Mouse (Mus musculus) intestine, embryonic 15.5 days (tissue): Measurements from ENCODE around the gene Uhrf1bp1. TPM values are rescaled to one million over a fixed set of nuclear protein-coding genes. Genes with fewer than 3 reads are reported as not detected.

ENCODE experiments used
- ATAC-seq: fragments of 200-750 bp; cut with Nextera tagmentation; 2 replicates; pipeline ENCODE4 v1.8.0; 2017; ENCODE audit warnings: moderate TSS enrichment, moderate library complexity
- H3K27ac ChIP-seq: fragments of 300-500 bp; sonication (generic); 2 replicates; pipeline ENCODE4 v1.5.1; 2015; ENCODE audit warnings: mild to moderate bottlenecking, inconsistent platforms
- H3K27me3 ChIP-seq: fragments of 300-500 bp; sonication (generic); replicated peaks from 2 replicates; pipeline ENCODE4 v1.6.1; 2015; ENCODE audit warnings: inconsistent platforms
- H3K36me3 ChIP-seq: fragments of 300-500 bp; sonication (generic); 2 replicates; pipeline ENCODE4 v1.6.1; 2015; ENCODE audit warnings: inconsistent platforms
- H3K4me1 ChIP-seq: fragments of 300-500 bp; sonication (generic); replicated peaks from 2 replicates; pipeline ENCODE4 v1.6.1; 2015; ENCODE audit warnings: inconsistent platforms
- H3K4me2 ChIP-seq: fragments of 300-500 bp; sonication (generic); replicated peaks from 2 replicates; pipeline ENCODE4 v1.6.1; 2015; ENCODE audit warnings: mild to moderate bottlenecking, inconsistent platforms
- H3K4me3 ChIP-seq: fragments of 300-500 bp; sonication (generic); replicated peaks from 2 replicates; pipeline ENCODE4 v1.5.1; 2015; ENCODE audit warnings: inconsistent platforms
- H3K9ac ChIP-seq: fragments of 300-500 bp; sonication (generic); 2 replicates; pipeline ENCODE4 v1.6.1; 2015; ENCODE audit warnings: inconsistent platforms
- H3K9me3 ChIP-seq: fragments of 300-500 bp; sonication (generic); 2 replicates; pipeline ENCODE4 v1.6.1; 2016; ENCODE audit warnings: inconsistent platforms
- WGBS: fragments of 180-500 bp; shearing (Covaris S2); methylation state at CpG from one replicate; pipeline ENCODE4 v1.1.7; 2015; 5-methylcytosine and 5-hydroxymethylcytosine counted together
- polyA plus RNA-seq: library from polyadenylated mRNA; unstranded; fragments of >200 nt; fragmentation: Nextera tagmentation; extraction: Ambion mirVana; gene quantifications from 2 replicates; pipeline ENCODE4 v1.2.1, GENCODE M21; 2015

Uhrf1bp1 gene
- polyA plus RNA-seq, 1 experiment from 2014 or later, result 3.9 TPM

GRCm38 (mm10) chr17:27856798-27857648 lies 782 bp downstream of the Uhrf1bp1 start:
- H3K27ac ChIP-seq, result peak overlapping the region; percentile 80
- peak; percentile 82 for ATAC-seq
- no peaks in the 10 kb centered on the region for H3K27me3 ChIP-seq
- H3K36me3 ChIP-seq, result peaks cover 11% of the 10 kb centered on the region; the same call in 1 of the 2 replicates
- H3K9ac ChIP-seq, result peak overlapping the region; percentile 81
- peak overlapping the region; percentile 92 for H3K4me3 ChIP-seq
- 2% methylated on average over 52 of the region's 52 CpGs for WGBS
- no peaks in the 10 kb centered on the region for H3K9me3 ChIP-seq
- H3K4me2 ChIP-seq, result peak overlapping the region; percentile 82
- peaks cover 13% of the 10 kb centered on the region for H3K4me1 ChIP-seq

GRCm38 (mm10) chr17:27857649-27858475 lies 1.6 kb downstream of the Uhrf1bp1 start:
- ATAC-seq, result no peak
- 38% methylated on average over 11 of the region's 11 CpGs for WGBS

DNA sequence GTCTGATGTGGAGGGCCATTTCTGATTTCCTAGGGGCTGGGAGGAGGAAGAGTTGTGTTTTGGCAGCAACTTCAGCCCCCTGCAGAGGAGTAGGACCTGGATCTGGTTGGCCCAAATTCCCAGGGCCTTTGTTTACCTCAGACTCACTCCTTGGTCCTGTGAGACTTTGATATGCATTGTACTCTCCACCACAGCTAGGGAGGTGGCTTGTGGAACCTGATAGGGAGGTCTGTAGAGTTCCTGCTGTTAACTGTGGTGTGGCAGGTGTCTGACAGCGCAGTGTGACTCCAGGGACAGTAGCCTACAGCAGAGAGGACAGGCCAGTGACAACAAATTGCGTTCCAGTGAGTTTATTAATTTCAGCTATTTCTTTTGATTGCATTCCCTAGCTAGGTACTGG lies 2.9 kb downstream of the Uhrf1bp1 start:
- Histone ChIP-seq H3K27ac (no peak overlapping the region), H3K4me2 (no peak overlapping the region), H3K27me3 (no peaks in the 10 kb centered on the region), H3K4me1 (peaks cover 13% of the 10 kb centered on the region), H3K36me3 (peaks cover under 1% of the 10 kb centered on the region; the same call in 1 of the 2 replicates), H3K9ac (no peak overlapping the region), H3K4me3 (no peak overlapping the region), H3K9me3 (no peaks in the 10 kb centered on the region)
- ATAC-seq, result no peak
- 63% methylated on average over 2 of the region's 2 CpGs for WGBS

More at GRCm38 (mm10) chr17:27857649-27858475, 1.6 kb downstream of the Uhrf1bp1 start:
- Histone ChIP-seq H3K27ac (no peak overlapping the region), H3K9ac (peak overlapping the region; percentile 81; the same call in 1 of the 2 replicates), H3K4me3 (peak overlapping the region; percentile 92), H3K9me3 (no peaks in the 10 kb centered on the region), H3K4me1 (peaks cover 13% of the 10 kb centered on the region), H3K4me2 (peak overlapping the region; percentile 82), H3K27me3 (no peaks in the 10 kb centered on the region), H3K36me3 (peaks cover 3% of the 10 kb centered on the region; the same call in 1 of the 2 replicates)

- H3K4me2 ChIP-seq, result no peak overlapping the region
- 64% methylated on average over 2 of the region's 2 CpGs for WGBS
- no peak overlapping the region for H3K4me3 ChIP-seq
- no peaks in the 10 kb centered on the region for H3K27me3 ChIP-seq
- H3K9ac ChIP-seq, result no peak overlapping the region
- no peaks in the 10 kb centered on the region for H3K36me3 ChIP-seq
- no peak for ATAC-seq
- no peak overlapping the region for H3K27ac ChIP-seq
- H3K4me1 ChIP-seq, result no peaks in the 10 kb centered on the region
- H3K9me3 ChIP-seq, result no peaks in the 10 kb centered on the region
Observed at GRCm38 (mm10) chr17:27865461-27865860, 9.2 kb downstream of the Uhrf1bp1 start.

DNA sequence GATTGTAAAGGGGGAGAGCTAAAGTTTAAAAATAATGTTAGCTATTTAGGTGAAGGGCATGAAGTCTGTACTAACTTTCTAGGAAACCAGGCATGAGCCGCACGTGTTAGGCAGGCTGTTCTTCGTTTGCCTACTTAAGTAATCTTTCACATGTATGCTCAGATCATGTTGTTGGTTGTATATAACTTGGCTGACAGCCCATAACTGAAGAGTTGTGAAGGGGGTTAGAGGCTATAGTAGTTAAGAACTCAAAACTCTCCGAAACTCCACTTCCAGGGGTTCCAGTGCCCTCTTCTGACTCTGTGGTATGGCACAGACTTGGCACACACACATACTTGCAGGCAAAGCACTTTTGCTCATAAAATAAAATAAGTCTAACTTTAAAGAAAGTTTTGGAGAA lies 10.5 kb downstream of the Uhrf1bp1 start:
- no peak for ATAC-seq
- no peak overlapping the region for H3K4me2 ChIP-seq
- H3K36me3 ChIP-seq, result no peaks in the 10 kb centered on the region
- H3K27ac ChIP-seq, result no peak overlapping the region
- H3K9me3 ChIP-seq, result no peaks in the 10 kb centered on the region
- H3K4me1 ChIP-seq, result no peaks in the 10 kb centered on the region
- WGBS, result 65% methylated on average over 4 of the region's 4 CpGs
- no peaks in the 10 kb centered on the region for H3K27me3 ChIP-seq
- H3K9ac ChIP-seq, result no peak overlapping the region
- no peak overlapping the region for H3K4me3 ChIP-seq

GRCm38 (mm10) chr17:27871851-27872250 lies 15.6 kb downstream of the Uhrf1bp1 start:
- no peak overlapping the region for H3K27ac ChIP-seq
- no peak for ATAC-seq
- no peaks in the 10 kb centered on the region for H3K36me3 ChIP-seq
- H3K9me3 ChIP-seq, result no peaks in the 10 kb centered on the region
- WGBS, result 90% methylated on average over 3 of the region's 3 CpGs
- peaks cover 3% of the 10 kb centered on the region; the same call in 1 of the 2 replicates for H3K4me1 ChIP-seq
- no peak overlapping the region for H3K9ac ChIP-seq
- H3K4me2 ChIP-seq, result no peak overlapping the region
- H3K27me3 ChIP-seq, result no peaks in the 10 kb centered on the region
- H3K4me3 ChIP-seq, result no peak overlapping the region

DNA sequence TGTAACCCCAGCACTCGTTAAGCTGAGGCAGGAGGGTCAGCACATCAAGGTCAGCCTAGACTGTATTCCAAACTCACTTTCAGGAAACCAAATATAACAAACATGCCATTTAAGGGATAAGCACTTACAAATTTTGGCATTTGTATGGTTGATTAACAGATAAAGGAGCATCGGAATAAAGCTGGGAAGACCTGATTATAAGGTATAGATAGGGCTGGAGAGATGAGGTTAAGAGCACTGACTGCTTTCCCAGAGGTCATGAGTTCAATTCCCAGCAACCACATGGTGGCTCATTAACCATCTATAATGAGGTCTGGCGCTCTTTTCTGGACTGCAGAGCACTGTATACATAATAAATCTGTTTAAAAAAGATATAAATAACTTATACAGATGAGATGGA lies 17.3 kb downstream of the Uhrf1bp1 start:
- no peaks in the 10 kb centered on the region for H3K9me3 ChIP-seq
- H3K4me1 ChIP-seq, result peaks cover 3% of the 10 kb centered on the region; the same call in 1 of the 2 replicates
- H3K9ac ChIP-seq, result no peak overlapping the region
- ATAC-seq, result no peak
- no peak overlapping the region for H3K4me3 ChIP-seq
- 46% methylated on average over 3 of the region's 3 CpGs for WGBS
- H3K4me2 ChIP-seq, result no peak overlapping the region
- no peak overlapping the region for H3K27ac ChIP-seq
- no peaks in the 10 kb centered on the region for H3K27me3 ChIP-seq
- H3K36me3 ChIP-seq, result no peaks in the 10 kb centered on the region

GRCm38 (mm10) chr17:27874510-27874909 lies 18.3 kb downstream of the Uhrf1bp1 start:
- no peak overlapping the region for H3K9ac ChIP-seq
- H3K27ac ChIP-seq, result 0 out of 2 replicates have a peak overlapping the region, but pooled peaks have one; percentile 32
- ATAC-seq, result peak; percentile 91
- peaks cover 3% of the 10 kb centered on the region; the same call in 1 of the 2 replicates for H3K4me1 ChIP-seq
- H3K4me2 ChIP-seq, result no peak overlapping the region
- no peaks in the 10 kb centered on the region for H3K9me3 ChIP-seq
- no peaks in the 10 kb centered on the region for H3K27me3 ChIP-seq
- H3K4me3 ChIP-seq, result no peak overlapping the region
- 57% methylated on average over 5 of the region's 5 CpGs for WGBS
- no peaks in the 10 kb centered on the region; the same call in 1 of the 2 replicates for H3K36me3 ChIP-seq

- no peak overlapping the region for H3K4me3 ChIP-seq
- no peaks in the 10 kb centered on the region for H3K27me3 ChIP-seq
- no peak overlapping the region for H3K27ac ChIP-seq
- H3K36me3 ChIP-seq, result peaks cover 38% of the 10 kb centered on the region
- H3K4me2 ChIP-seq, result no peak overlapping the region
- 61% methylated on average over 11 of the region's 11 CpGs for WGBS
- no peaks in the 10 kb centered on the region for H3K9me3 ChIP-seq
- no peaks in the 10 kb centered on the region for H3K4me1 ChIP-seq
- peak; percentile 49; the same call in 1 of the 2 replicates for ATAC-seq
- H3K9ac ChIP-seq, result no peak overlapping the region
Observed at GRCm38 (mm10) chr17:27881518-27881917, 25.3 kb downstream of the Uhrf1bp1 start.

DNA sequence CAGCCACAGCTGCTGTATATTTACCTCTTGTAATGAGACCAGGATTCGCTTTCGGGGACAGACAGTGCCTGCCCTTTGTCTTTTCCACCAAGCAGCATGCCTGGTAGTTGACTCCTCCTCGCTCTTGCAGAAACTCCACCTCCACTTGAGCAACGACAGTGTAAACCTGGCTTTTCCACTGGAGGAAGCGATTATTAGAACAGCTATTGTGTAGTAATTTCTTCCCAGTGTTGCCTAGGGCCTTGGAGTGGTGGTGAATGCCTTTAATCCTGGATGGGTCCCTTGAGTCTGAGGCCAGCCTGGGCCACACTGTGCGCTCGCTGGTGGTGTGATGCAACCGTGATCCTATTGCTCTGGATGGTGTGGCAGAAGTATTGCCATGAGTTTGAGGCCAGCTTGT lies 26.9 kb downstream of the Uhrf1bp1 start:
- no peaks in the 10 kb centered on the region for H3K9me3 ChIP-seq
- no peak overlapping the region for H3K4me2 ChIP-seq
- H3K36me3 ChIP-seq, result peaks cover 45% of the 10 kb centered on the region
- no peaks in the 10 kb centered on the region for H3K27me3 ChIP-seq
- H3K4me3 ChIP-seq, result no peak overlapping the region
- no peak overlapping the region for H3K27ac ChIP-seq
- 85% methylated on average over 8 of the region's 8 CpGs for WGBS
- no peak for ATAC-seq
- no peak overlapping the region for H3K9ac ChIP-seq
- no peaks in the 10 kb centered on the region for H3K4me1 ChIP-seq

DNA sequence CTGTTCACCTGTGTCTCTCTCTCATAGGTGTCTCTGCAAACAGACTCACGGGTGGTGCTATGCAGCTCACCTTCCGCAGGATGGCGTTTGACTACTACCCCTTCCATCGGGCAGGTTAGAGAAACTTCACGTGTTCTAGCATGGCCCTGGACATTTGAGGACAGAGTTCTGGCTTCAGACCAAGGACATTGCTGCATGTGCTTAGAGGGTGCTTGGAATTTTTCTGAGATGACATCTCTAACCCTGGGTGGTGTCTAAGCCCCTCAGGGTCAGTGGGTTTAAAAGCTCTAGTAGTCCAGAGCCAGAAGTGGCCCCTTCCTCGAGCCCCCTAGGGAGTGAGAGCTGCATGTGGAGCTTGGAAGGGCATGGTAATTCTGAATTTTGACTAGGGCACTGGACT lies 27.8 kb downstream of the Uhrf1bp1 start:
- H3K4me2 ChIP-seq, result no peak overlapping the region
- ATAC-seq, result no peak
- H3K27ac ChIP-seq, result no peak overlapping the region
- H3K4me1 ChIP-seq, result no peaks in the 10 kb centered on the region
- no peaks in the 10 kb centered on the region for H3K27me3 ChIP-seq
- no peak overlapping the region for H3K9ac ChIP-seq
- H3K9me3 ChIP-seq, result no peaks in the 10 kb centered on the region
- 93% methylated on average over 6 of the region's 6 CpGs for WGBS
- H3K36me3 ChIP-seq, result peaks cover 45% of the 10 kb centered on the region
- no peak overlapping the region for H3K4me3 ChIP-seq

DNA sequence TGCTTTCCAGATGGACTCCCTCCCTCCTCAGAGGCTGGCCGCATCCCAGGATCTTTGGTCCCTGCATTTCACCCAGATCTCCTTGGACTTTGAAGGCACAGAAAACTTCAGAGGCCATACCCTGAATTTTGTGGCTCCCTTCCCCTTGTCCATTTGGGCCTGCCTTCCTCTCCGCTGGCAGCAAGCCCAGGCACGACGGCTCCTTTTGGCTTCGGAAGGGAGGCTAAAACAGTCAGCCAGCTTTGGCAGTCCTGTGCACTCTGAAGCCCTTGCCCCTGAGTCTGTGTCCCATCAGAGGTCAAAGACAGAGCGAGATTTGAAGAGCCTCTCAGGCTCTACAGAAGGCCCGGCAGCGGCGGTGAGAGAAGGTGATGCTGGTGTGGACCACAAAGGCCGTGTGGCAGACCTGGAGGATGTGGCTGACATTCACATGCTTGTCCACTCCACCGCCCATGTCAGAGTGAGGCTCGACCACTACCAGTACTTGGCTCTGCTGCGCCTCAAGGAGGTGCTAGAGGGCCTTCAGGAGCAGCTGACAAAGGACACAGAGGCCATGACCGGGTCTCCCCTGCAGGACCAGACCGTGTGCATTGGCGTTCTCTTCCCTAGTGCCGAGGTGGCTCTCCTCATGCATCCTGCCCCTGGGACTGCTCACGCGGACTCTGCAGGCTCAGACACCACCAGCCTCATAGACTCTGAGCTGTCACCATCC lies 30.4 kb downstream of the Uhrf1bp1 start:
- no peaks in the 10 kb centered on the region for H3K27me3 ChIP-seq
- H3K9ac ChIP-seq, result no peak overlapping the region
- H3K4me3 ChIP-seq, result no peak overlapping the region
- no peak overlapping the region for H3K27ac ChIP-seq
- ATAC-seq, result no peak
- peaks cover 39% of the 10 kb centered on the region for H3K36me3 ChIP-seq
- H3K4me2 ChIP-seq, result no peak overlapping the region
- no peaks in the 10 kb centered on the region for H3K4me1 ChIP-seq
- no peaks in the 10 kb centered on the region for H3K9me3 ChIP-seq
- WGBS, result 77% methylated on average over 19 of the region's 19 CpGs
